Mouse (Mus musculus): ENCODE data around the gene Macrod2.

The Macrod2 gene

GRCm38 (mm10) chr2:142267836-142268235 lies 1872.7 kb downstream of the Macrod2 start:
- DNase-seq = no peak

- DNase-seq = no peak
Measured at GRCm38 (mm10) chr2:142286761-142287160, 1891.7 kb downstream of the Macrod2 start.

GRCm38 (mm10) chr2:142294831-142295230 lies 1899.7 kb downstream of the Macrod2 start:
- no peak for DNase-seq

- no peak for DNase-seq
Measured at GRCm38 (mm10) chr2:142303098-142303911, 1908.2 kb downstream of the Macrod2 start.

GRCm38 (mm10) chr2:142303912-142304182 lies 1908.7 kb downstream of the Macrod2 start:
- DNase-seq = no peak

- no peak for DNase-seq
Measured at GRCm38 (mm10) chr2:142323158-142323557, 1928.0 kb downstream of the Macrod2 start.

- DNase-seq = no peak
Measured at GRCm38 (mm10) chr2:142326737-142327136, 1931.6 kb downstream of the Macrod2 start.

- no peak for DNase-seq
Measured at GRCm38 (mm10) chr2:142329761-142330160, 1934.7 kb downstream of the Macrod2 start.

GRCm38 (mm10) chr2:142334441-142335102 lies 1939.5 kb downstream of the Macrod2 start:
- peak; percentile 37 for DNase-seq

- no peak for DNase-seq
Measured at GRCm38 (mm10) chr2:142335103-142335999, 1940.2 kb downstream of the Macrod2 start.

- DNase-seq = no peak
Measured at GRCm38 (mm10) chr2:142344021-142344420, 1948.9 kb downstream of the Macrod2 start.

- DNase-seq = no peak
Measured at GRCm38 (mm10) chr2:142344758-142345157, 1949.6 kb downstream of the Macrod2 start.

GRCm38 (mm10) chr2:142349805-142350204 lies 1954.7 kb downstream of the Macrod2 start:
- no peak for DNase-seq

GRCm38 (mm10) chr2:142362888-142363287 lies 1967.8 kb downstream of the Macrod2 start:
- peak; percentile 53 for DNase-seq

GRCm38 (mm10) chr2:142373978-142374377 lies 1978.9 kb downstream of the Macrod2 start:
- DNase-seq = no peak

- DNase-seq = no peak
Measured at GRCm38 (mm10) chr2:142380563-142380962, 1985.5 kb downstream of the Macrod2 start.

- DNase-seq = no peak
Measured at GRCm38 (mm10) chr2:142381081-142381579, 1986.0 kb downstream of the Macrod2 start.

- no peak for DNase-seq
Measured at GRCm38 (mm10) chr2:142393546-142393945, 1998.4 kb downstream of the Macrod2 start.

- no peak for DNase-seq
Measured at GRCm38 (mm10) chr2:142399490-142399889, 2004.4 kb downstream of the Macrod2 start.

- no peak for DNase-seq
Measured at GRCm38 (mm10) chr2:142400781-142401180, 2005.7 kb downstream of the Macrod2 start.

GRCm38 (mm10) chr2:142401359-142401758 lies 2006.2 kb downstream of the Macrod2 start:
- no peak for DNase-seq

- no peak for DNase-seq
Measured at GRCm38 (mm10) chr2:142403394-142403793, 2008.3 kb downstream of the Macrod2 start.

GRCm38 (mm10) chr2:142404321-142404720 lies 2009.2 kb downstream of the Macrod2 start:
- no peak for DNase-seq

Measured in right cerebral cortex, postnatal 4 days (tissue).